ENCODE assay signal across 9 mouse cellular contexts in genomic region chr12:95631029-95631428, GRCm38 (mm10).
DNase-seq lines count a peak whose midpoint lies in the region; ATAC-seq and TF ChIP-seq lines count a peak whose summit lies in the region.
"Had no signal": no experiment of that assay in that cellular context is flagged by ENCODE, and none has a peak within 500 bp of the region (broad histone marks: within the 10 kb centered on the region; RNA-seq: fewer than 3 reads in every experiment).

No protein-coding gene starts in this region.

- DNase-seq in liver, adult 2 months (ENCODE audit: extremely low read depth, low read depth, low spot score) = peak; percentile 61
- no peak for DNase-seq in liver
- DNase-seq in fibroblast of lung, adult 2 months (ENCODE audit: low read depth) = peak; percentile 58
- peak; percentile 27 to 35 for DNase-seq in layer of hippocampus, adult 2 months (ENCODE audit: low spot score in 2 of 2)
- DNase-seq in right cerebral cortex, postnatal 10 days (ENCODE audit: low spot score in 2 of 2) = peak; percentile 21 to 25
- DNase-seq in thymus, postnatal 10 days (ENCODE audit: low spot score in 2 of 2) = no peak
- no peak for DNase-seq in embryo, embryonic 10 days (ENCODE audit: low spot score)

- H3K27me3 ChIP-seq in liver, adult 2 months (ENCODE audit: control insufficient read depth, insufficient read depth, low read length) = no peaks in the 10 kb centered on the region
- no peaks in the 10 kb centered on the region for H3K27me3 ChIP-seq in forebrain, embryonic 15.5 days

- H3K27ac ChIP-seq in liver, adult 2 months (replicated peaks; ENCODE audit: insufficient read depth, low read depth, low read length) = no peak overlapping the region
- H3K27ac ChIP-seq in layer of hippocampus, adult 2 months = no peak overlapping the region
- H3K27ac ChIP-seq in forebrain, embryonic 15.5 days (replicated peaks) = no peak overlapping the region

- H3K4me2 ChIP-seq in forebrain, embryonic 15.5 days (replicated peaks) = no peak overlapping the region

- no peaks in the 10 kb centered on the region for H3K36me3 ChIP-seq in liver, adult 2 months (ENCODE audit: control insufficient read depth, insufficient read depth, low read length)
- no peaks in the 10 kb centered on the region for H3K36me3 ChIP-seq in forebrain, embryonic 15.5 days

- no peak overlapping the region for H3K4me3 ChIP-seq in liver, adult 2 months (ENCODE audit: insufficient read depth, low read depth, low read length)
- no peak overlapping the region for H3K4me3 ChIP-seq in layer of hippocampus, adult 2 months
- no peak overlapping the region for H3K4me3 ChIP-seq in forebrain, embryonic 15.5 days

- H3K9ac ChIP-seq in liver, adult 2 months (ENCODE audit: low read depth, low read length) = no peak overlapping the region
- no peak overlapping the region for H3K9ac ChIP-seq in forebrain, embryonic 15.5 days (replicated peaks)

- no peaks in the 10 kb centered on the region for H3K9me3 ChIP-seq in forebrain, embryonic 15.5 days

- no peak for TF ChIP-seq POLR2A in liver, adult 2 months (IDR thresholded peaks at IDR 0.05; ENCODE audit: extremely low read depth, insufficient read depth, low read length)

- H3K79me2 ChIP-seq in liver, adult 2 months (ENCODE audit: control insufficient read depth, insufficient read depth, low read length) = no peaks in the 10 kb centered on the region

- no peak for ATAC-seq in forebrain, embryonic 15.5 days (replicated peaks)
- ATAC-seq: hindbrain, embryonic 16.5 days had no signal

- 30% methylated on average over 1 of the region's 1 CpGs for WGBS in liver, adult 2 months
- WGBS in forebrain, embryonic 15.5 days = 89% methylated on average over 1 of the region's 1 CpGs

- TF ChIP-seq CTCF in liver, adult 2 months (IDR thresholded peaks at IDR 0.05; ENCODE audit: low read depth, low read length) = no peak
- TF ChIP-seq CTCF in layer of hippocampus, adult 2 months (conservative IDR thresholded peaks at IDR 0.05) = no peak

- H3K4me1 ChIP-seq in liver, adult 2 months (ENCODE audit: control insufficient read depth, insufficient read depth, low read length) = no peaks in the 10 kb centered on the region
- H3K4me1 ChIP-seq in forebrain, embryonic 15.5 days = no peaks in the 10 kb centered on the region

Comparison
In these comparisons a context has a peak if more than half of its experiments do, and no peak if none do; other contexts are left out.
1. DNase-seq: peak in liver, adult 2 months (single experiment), fibroblast of lung, adult 2 months (single experiment), layer of hippocampus, adult 2 months (2 of 2) and right cerebral cortex, postnatal 10 days (2 of 2); none in liver (single experiment), thymus, postnatal 10 days (0 of 2) and embryo, embryonic 10 days (single experiment).